Mouse (Mus musculus) common myeloid progenitor, adult 5-6 weeks (primary cell): Measurements from ENCODE around the gene Gm609. TPM values are rescaled to one million over a fixed set of nuclear protein-coding genes. Genes with fewer than 3 reads are reported as not detected.

Experiments
- ATAC-seq: replicated peaks from 2 replicates; pipeline ENCODE4 v1.8.0; 2016; ENCODE audit warnings: low read depth, mild to moderate bottlenecking, moderate TSS enrichment, inconsistent platforms; ENCODE audit not compliant: poor library complexity, severe bottlenecking
- total RNA-seq: library from RNA; stranded (forward); fragments of 200-1000, 187-1606 nt; gene quantifications from 2 replicates; pipeline ENCODE4 v1.2.3, GENCODE M21; 2017

Gene Gm609
- total RNA-seq, 1 experiment from 2014 or later: not detected

DNA sequence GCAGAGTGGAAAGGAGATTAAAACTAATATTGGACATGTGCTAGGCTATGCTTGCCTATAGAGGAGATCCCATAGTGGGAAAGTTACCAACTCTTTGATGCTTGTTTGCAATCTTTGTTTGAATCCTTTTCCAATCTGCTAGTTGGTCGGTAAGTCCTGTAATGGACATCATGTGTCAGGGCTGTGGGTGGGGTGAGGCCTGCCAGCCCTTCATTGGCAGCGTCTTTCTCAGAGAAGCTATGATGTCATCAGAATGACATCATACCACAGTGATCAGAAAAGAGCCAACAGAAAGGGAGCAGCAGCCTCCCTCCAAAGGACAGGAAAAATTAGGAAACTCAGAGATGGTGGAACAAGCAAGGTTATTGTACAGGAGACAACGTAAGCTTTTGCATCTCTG, 93.4 kb downstream of the Gm609 start:
- ATAC-seq: no peak

DNA sequence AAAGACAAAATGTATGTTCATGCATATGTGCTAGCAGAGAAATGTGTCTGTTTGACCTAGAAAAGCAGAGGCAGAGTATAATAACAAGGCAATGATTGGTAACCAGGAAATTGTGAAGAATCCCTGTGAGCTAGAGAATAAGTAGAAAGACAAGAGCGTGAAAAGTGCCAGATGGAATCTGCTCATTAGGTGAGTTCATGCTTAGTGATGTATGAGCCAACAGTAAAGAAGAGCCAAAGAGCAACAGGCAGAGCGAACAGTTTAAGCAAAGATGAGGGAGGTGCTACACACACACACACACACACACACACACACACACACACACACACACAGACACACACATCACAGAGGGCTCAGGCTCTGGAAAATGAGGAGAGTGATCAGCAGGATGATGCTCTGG, 95.3 kb downstream of the Gm609 start:
- no peak for ATAC-seq

DNA sequence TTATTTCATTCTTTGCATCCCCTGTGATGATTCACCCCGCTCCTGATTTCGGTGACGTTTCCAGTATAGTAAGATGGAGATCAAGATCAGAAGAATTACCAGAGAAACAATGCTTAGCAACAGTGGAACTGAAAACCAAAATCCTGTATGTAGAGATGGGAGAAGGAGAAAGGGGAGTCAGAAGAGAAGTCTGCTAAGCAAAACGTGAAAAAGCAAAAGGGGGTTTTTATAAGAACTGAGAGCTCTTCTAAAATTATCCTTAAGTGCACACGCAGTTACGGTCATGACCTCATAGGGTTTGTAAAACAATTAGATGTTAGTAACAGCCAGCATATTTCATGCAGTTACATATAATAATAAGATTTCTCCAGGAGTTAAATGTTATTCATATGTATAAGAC, 100.5 kb downstream of the Gm609 start:
- ATAC-seq: no peak

DNA sequence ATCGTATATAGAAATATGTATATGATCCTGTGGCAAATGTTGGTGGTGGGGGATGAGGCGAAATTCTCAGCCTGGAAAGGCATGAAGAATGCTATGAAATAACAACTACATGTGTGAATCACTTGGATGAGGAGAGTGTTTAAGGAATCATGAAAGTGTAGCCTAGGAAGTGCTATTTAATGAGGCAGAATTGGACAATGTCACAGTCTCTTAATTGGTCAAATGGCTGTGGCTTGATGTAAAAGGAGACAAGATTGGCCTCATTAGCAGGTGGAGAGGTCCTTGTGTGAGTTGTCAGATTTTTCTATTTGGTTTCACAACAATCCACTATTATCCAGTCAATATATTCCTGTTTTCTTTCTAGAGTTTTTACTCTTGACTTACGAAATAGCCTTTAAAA, 101.1 kb downstream of the Gm609 start:
- no peak for ATAC-seq

DNA sequence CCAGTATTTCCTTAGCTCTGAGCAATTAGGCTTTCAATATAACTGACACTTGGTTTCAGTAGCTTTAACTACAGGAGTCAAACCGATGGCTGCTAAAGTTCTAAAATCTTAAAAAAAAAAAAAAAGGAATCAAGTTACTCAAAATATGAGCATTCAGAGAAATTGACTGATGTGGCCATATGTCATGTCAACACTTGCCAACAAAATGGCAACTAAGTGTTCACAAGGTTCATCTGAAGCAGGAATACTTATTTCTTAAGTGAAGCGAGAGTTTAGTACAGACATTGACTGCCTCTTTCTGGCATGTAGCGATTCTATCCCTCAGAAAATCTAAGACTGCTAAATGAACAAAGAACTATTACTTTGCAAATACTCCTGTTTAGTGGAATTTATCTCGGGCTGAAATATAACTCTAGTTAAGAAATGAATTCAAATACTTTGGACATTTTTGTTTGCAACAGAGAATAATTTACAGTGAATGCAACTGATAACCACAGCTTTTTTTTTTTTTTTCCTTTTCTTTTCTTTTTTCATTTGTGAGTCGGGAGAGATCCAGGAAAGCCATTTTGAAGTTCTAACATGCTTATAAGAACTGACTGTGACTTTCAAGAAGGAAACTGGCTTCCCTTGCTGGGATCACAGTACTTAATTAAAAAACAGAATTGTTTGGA, 102.3 kb downstream of the Gm609 start:
- ATAC-seq: no peak

DNA sequence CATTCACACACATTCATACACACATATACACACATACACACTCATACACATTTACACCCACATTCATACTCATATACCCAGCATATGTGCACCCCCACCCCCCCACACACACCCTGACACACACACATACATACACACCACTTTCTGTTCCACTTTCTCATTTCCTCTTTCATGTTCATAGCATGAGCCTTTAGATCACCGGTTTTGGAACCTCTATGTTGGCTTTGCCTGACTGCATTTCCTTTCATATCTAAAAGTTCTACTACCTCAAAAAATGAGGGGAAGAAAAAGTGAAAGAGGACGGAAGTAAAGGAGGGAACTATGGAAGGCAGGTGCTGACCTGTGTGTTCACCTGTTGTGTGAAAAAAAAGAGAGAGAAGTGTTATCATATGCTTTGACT, 102.9 kb downstream of the Gm609 start:
- ATAC-seq: peak; percentile 83

DNA sequence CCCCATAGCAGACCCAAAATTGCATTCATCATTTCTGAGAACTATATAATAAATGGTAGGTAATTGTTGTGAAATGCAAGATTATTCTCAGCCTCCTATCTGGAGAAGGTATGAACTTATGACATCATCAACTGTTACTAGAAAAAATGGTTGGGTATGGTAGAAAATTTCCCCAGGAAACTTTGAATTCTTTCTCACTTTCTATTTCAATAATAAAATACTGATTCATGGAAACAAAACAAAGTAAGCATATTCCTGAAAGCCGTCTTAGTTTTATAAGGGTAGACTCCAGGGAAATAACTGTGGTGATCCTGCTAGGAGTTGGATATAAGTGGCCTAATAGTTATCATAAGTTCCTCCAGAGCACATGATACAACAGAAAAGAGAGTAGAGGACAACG, 103.7 kb downstream of the Gm609 start:
- ATAC-seq: no peak

DNA sequence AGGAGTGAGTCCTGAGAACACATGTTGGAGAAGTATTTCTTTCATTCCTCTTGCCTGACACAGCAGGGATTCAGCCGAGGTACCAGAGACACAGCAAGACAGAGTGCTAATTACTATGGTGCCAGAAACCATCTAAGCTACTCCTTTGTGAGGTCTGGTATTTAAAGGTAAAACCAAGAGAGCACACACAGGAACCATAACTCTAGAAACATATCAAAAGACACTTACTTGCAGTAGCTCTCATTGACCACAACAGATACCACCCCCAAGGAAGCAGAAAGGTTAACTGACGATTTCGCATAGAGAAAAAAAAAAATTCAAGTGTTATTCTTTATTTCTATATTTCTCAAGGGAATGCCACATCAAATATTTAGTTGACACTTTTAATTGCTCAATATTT, 111.0 kb downstream of the Gm609 start:
- ATAC-seq: no peak

DNA sequence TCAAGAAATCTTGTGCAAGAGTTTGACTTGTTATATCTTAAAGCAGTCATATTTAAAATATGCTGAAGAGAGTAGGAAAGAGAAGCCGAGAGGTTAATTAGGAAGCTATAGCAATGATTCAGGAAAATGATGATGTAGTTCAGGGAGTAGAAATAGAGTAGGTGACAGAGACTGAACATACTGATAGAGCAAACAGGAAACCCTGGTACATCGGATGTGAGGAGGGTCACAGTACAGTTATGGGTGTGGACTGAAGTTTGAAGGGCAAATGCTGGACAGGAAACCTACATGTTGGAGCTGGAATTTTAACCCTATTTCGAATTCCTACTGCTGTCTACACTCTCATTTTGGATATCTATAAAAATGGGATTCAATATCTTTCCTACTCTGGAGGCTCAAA, 113.8 kb downstream of the Gm609 start:
- no peak for ATAC-seq

DNA sequence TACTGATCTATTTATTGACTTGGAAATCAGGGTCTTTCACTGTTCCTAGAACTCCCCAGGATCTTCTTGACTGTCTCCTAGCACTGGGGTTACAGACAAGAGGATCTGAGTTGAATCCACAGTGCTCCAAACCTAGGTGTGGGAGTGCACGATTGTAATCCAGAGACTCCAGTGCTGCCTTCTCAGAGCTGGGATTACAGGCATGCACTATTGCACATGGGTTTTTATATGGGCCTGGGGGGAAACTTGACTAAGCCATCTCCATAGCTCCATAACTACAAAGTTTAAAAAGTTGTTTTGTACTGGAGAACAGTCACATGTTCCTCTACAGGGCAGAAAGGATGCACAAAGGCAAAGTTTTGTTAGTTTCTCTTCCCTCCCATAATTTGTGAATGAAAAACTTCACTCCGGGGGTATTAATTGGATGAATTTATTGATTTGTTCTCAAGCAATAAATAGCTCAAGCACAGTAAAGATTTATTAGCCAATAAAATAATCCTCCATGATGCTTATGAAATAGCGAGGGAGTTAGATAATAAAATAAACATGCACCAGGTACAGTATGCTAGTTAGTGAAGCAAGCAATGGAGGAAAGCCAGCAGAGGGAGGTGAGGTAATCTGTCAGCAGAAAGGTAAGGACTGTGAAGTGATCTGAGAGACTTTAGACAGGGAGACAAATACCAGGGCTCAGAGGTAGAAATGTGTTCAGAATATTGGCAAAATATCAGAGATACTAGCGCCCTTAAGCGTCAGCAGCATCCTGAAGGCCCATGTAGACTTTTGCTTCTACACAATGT, 114.4 kb downstream of the Gm609 start:
- ATAC-seq: no peak

DNA sequence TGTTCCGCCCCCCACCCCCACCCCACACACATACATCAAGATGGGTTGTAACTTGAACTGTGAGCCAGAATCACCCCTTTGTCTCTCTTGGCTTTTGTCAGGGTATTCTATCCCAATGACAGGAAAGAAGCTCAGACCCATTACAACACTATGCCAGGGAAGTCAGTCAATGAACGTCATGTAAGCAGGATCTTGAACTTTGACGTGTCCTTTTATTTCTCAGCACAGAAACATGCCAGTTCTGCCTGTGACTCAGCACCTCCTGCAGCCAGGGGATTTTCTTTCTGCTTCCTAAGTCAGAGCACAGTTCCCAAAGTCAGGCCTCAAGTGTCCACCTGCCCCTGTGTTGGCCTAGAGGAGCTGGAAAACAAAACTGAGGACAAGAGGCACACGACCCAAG, 115.4 kb downstream of the Gm609 start:
- no peak for ATAC-seq

DNA sequence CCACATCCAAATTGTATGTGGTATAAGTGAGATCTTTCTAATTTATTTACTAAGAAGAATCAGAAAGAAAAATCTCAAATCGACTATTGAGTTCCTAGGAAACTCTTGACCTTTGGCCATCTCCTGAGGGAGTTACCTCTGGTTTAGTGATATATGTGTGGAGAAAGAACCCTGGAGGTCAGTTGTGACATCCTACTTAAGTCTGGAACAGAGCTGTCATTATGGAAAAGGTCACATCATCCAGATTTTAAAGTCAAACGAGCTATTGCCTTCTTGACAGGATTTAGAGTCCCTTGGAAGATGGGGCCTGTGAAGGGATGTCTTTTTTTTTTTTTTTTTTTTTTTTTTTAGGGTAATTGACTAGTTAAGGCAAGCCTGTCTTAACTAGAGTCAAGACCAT, 116.0 kb downstream of the Gm609 start:
- no peak for ATAC-seq

DNA sequence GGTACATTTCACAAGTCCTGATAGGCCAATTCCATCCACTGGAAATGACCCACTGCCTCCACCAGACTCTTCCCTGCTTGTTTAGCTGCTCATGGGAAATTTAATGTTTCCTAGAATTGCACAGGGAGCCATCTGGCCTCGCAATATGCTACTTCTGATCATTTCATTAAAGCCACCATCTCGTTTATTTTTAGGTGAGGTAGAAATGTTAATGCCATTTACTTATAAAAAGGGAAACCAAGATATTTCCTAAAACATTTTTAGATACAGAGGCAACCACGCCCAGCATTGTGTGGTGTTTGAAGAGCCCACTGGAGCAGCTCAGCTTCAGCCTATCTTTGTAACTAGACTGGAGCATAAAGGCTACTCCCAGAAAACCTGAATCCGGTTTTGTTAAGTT, 116.5 kb downstream of the Gm609 start:
- ATAC-seq: no peak

DNA sequence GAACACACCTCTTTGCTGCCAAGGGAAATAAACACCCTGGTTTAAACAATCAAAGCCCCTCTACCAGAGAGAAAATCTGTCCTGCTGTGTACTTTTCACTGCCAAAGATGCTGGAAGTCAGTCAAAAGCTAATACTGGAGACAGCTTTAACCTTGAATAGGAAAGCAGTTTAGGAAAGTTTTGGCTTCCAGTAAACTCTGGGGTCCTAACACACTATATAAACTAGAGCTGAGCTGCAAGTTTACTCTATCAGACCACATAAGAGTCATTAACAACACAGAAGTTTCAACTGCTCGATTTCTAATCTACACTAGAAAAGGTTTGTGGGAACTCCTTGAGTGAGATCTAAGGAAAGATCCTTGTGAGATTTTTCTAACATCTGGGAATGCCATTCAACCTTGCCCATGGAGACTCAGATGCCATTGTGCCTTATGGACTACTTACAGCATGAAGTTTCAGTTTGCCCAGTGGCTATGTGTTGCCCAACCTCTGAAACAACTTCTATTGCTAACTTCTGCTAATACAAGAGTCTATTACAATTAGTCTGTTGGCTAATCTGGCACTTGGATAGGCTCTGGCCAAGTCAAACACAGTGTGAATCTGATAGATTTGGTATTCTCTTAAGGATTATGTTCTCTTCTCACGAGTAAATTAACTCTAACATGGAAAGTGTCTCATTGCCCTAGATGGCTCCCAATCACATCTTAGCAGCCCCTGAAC, 117.1 kb downstream of the Gm609 start:
- no peak for ATAC-seq

DNA sequence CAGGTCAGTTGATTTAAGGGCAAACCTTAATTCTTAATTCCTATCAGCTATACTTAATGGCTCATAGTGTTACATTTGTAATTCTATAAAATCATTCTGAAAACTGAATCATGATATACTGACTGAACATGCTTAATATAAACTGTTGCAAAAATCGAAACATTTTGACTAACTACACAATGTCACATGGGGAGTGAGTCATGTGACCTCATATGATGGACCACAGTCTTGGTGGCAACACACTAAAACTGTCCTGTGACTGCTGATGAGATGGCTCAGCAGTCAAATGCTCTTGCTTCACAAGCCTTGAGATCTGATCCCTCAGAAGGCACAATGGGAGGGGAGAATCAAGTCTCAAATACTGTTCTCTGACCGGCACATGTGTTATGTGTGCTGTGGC, 118.7 kb downstream of the Gm609 start:
- ATAC-seq: no peak

DNA sequence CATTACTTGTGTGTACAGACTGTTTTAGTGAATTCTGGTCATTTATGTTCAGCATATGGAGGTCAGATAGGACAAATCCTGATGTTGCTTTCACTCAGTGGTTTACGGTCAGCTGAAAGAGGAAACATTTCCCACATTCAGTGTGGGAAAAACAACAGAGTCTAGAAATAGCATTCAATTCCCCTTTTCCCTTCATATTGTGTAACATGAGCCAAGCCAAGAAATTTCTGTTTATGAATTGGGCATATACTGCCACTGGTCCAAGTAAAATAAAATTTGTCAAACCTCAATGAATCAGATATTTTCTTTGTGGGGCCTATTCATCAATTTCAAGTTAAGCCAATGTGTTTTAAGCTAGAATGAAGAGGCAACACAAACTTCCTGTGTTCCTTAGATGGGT, 121.7 kb downstream of the Gm609 start:
- no peak for ATAC-seq

DNA sequence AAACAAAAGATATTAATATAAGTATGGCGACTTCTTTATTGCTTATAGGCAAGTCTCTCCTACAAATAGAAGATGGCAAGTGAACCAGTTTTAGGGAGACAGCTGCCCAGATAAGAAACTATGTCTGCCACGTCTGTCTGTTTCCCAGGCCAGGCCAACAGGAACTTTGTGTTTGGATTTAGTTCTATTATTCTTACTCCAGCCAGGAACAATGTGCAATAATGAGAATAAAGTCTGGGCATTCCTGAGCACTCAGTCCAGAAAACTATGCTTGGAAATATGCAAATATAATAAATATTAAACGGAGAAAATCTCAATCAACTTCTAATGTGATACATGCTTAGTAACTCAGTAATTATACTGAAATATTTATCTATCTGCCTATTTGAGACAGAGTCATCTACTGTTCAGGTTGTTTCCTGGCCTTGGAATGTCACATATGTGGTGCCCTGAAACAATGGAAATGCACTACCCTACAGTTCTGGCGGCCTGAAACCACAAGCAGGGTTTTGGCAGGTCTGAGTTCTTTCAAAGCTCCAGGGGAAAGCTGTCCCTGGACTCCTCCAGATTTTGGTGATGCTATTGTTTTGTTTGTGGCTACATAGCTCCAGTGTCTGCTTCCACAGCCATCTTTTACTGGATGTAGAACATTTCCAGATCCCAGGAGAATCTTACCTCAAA, 123.3 kb downstream of the Gm609 start:
- ATAC-seq: no peak

DNA sequence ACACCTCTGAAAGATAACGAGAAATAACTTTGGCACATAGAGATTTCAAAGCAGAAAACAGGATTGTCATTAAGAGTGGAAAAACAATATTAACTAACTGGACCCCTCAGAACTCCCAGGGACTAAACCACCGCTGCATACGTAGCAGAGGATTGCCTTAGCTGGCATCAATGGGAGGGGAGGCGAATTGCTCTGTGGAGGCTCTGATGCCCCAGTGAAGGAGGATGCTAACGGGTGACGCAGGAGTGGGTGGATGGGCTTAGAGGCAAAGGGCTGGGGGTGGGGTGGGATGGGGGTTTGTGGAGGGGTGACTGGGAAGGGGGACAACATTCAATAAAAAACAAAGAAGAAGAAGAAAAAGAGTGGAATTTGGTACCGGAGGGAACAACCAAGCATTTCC, 126.7 kb downstream of the Gm609 start:
- no peak for ATAC-seq

DNA sequence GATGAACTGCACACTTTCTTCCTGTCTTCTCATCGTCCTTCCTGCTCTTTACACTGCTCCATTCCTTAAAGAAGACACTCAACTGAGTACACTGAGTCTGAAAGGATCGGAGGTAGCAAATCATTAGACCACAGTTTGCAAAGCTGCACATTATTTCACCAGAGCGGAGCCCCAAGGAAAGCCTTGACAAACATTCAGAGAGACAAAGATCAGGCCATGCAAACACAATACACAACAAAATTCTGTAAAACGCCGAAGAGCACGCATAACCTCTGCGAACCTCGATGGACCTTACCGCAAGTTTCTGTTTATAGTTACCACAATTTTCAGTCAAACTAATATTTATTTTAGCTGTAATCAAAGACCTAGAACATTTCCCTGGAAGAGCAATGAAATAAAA, 127.4 kb downstream of the Gm609 start:
- no peak for ATAC-seq

DNA sequence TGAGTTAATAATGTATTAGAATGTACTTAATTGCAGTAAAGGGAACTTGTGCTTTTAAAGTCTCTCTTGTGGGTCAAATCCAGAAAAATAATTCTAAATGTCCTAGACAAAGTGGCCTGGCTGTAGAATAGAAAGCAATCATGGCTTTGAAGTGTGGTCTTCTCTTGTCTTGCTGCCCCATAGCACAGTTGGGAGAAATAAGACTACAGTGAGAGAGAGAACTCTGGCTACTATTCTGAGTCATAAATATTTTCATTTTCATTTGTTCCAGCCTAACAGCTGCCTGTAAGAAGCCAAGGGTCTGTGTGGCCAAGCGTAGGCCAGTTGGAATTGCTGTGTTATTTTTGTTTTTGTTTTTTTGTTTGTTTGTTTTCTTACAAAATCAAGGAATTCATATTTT, 128.1 kb downstream of the Gm609 start:
- ATAC-seq: no peak
